8 mouse cellular contexts compared by ENCODE assay signal in the genomic region with DNA sequence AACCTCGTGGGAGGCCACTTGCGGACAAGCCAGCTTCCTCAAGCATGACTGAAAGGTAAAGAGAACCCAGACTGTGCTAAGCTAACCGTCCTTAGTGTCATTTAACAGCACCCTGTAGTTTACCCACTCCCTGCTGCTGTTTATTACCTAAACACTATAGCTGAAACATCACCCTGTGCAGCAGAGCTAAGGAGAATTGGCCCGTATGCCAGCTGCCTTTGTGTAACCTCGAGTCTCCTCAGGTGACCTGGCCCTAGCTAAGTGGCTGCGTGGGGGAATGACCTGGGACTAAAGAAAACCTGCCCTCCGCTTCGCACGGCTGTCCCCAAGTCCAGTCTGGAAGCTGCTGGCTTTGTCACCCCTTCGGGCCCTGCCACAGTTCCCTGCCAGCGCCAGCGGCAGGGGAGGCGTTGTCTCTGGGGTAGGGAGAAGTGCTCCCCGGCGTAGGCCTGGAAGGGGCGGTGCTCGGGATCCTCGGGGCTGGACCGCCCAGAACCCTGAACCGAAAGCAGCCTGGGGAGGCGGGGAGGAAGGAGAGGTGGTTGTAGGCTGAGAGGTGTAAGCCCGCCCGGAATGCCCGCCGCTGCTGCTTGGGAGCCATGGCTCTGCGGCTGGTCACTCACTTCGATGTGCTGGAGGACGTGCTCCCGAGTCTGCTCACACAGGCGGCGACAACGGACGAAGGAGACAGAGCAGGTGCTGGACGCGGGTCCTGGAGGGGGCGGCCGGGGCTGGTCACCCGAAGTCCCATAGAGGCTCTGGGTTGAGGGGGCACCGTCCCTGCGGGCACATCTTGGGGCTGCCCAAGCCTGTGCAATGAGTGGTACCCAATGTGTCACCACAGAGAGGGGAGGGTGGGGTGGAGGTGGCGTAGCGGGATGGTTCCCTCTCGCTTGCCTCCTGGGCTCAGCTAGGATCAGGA. TPM values are rescaled to one million over a fixed set of nuclear protein-coding genes. Genes with fewer than 3 reads are reported as not detected.
DNase-seq lines count a peak whose midpoint lies in the region; ATAC-seq and TF ChIP-seq lines count a peak whose summit lies in the region.

Gene Gsap (plus strand): TSS at position 492 of the 922 bp plus-strand sequence.

- H3K4me2 ChIP-seq in forebrain, embryonic 16.5 days (ENCODE audit: low read length) = peak within 1 kb of the TSS; percentile 60

- H3K27ac ChIP-seq in MEL (ENCODE audit: control insufficient read depth, low read depth, low read length) = no peak within 1 kb of the TSS
- peak within 1 kb of the TSS; percentile 28; the same call in 1 of the 2 replicates for H3K27ac ChIP-seq in forebrain, embryonic 16.5 days (ENCODE audit: low read length)

- TF ChIP-seq EP300 in MEL (IDR thresholded peaks at IDR 0.05; ENCODE audit: low read depth in 1 of 2, low read length in 2 of 2) = no peak

- H3K4me3 ChIP-seq in MEL (ENCODE audit: control insufficient read depth in 1 of 2, insufficient read depth in 1 of 2, low read depth in 2 of 2, low read length in 2 of 2) = peak within 1 kb of the TSS; percentile 74 to 77
- H3K4me3 ChIP-seq in forebrain, embryonic 16.5 days (replicated peaks; ENCODE audit: low read length) = peak within 1 kb of the TSS; percentile 65

- TF ChIP-seq POLR2A in MEL (IDR thresholded peaks at IDR 0.05; ENCODE audit: control insufficient read depth in 1 of 2, insufficient read depth in 1 of 2, low read depth in 1 of 2, low read length in 2 of 2, poor library complexity in 1 of 2) = 0 out of 4 replicates have a peak, but pooled peaks of 1 of the 2 experiments have one; percentile 17

- TF ChIP-seq RAD21 in MEL (IDR thresholded peaks at IDR 0.05; ENCODE audit: low read depth, low read length) = no peak

- H3K36me3 ChIP-seq in MEL (ENCODE audit: control insufficient read depth in 1 of 2, insufficient read depth in 2 of 2, low read length in 2 of 2) = no peaks in the 10 kb centered on the region
- no peaks in the 10 kb centered on the region for H3K36me3 ChIP-seq in forebrain, embryonic 16.5 days (ENCODE audit: control insufficient read depth, insufficient read depth)

- H3K79me2 ChIP-seq in MEL (ENCODE audit: control insufficient read depth, insufficient read depth, low read length, poor library complexity) = no peaks in the 10 kb centered on the region

- WGBS in forebrain, embryonic 16.5 days = 5% methylated on average over 43 of the region's 43 CpGs

- H3K4me1 ChIP-seq in MEL (ENCODE audit: control insufficient read depth in 1 of 2, insufficient read depth in 2 of 2, low read length in 2 of 2) = peaks cover 0 to 4% of the 10 kb centered on the region in 2 experiments; a peak in 1 of 4 replicates
- peaks cover 28% of the 10 kb centered on the region for H3K4me1 ChIP-seq in forebrain, embryonic 16.5 days (replicated peaks; ENCODE audit: control insufficient read depth, insufficient read depth, low read length)

- peak; percentile 80 for DNase-seq in MEL (ENCODE audit: low read depth, low spot score)
- peak; percentile 65 for DNase-seq in cerebellum, adult 11-12 months
- peak; percentile 69 for DNase-seq in heart, postnatal 4 days
- DNase-seq in layer of hippocampus, adult 9-11 months = peak; percentile 68
- DNase-seq in lung, postnatal 14 days = peak; percentile 83
- DNase-seq in ovary, postnatal 14 days (ENCODE audit: low spot score) = peak; percentile 46
- DNase-seq in thymus, postnatal 10 days (ENCODE audit: low spot score in 2 of 2) = peak; percentile 7 to 24

- no peaks in the 10 kb centered on the region for H3K27me3 ChIP-seq in MEL (ENCODE audit: control insufficient read depth in 1 of 2, insufficient read depth in 2 of 2, low read length in 2 of 2)
- no peaks in the 10 kb centered on the region for H3K27me3 ChIP-seq in forebrain, embryonic 16.5 days (replicated peaks; ENCODE audit: control insufficient read depth, insufficient read depth, low read length)

- 0 out of 6 replicates have a peak, but pooled peaks of 1 of the 3 experiments have one; percentile 7 for TF ChIP-seq CTCF in MEL (IDR thresholded peaks at IDR 0.05 in 2 of 3, conservative IDR thresholded peaks at IDR 0.05 in 1 of 3; ENCODE audit: control insufficient read depth in 1 of 3, insufficient read depth in 1 of 3, low read depth in 2 of 3, low read length in 3 of 3, poor library complexity in 1 of 3, severe bottlenecking in 1 of 3)

- peak within 1 kb of the TSS; percentile 50 for H3K9ac ChIP-seq in MEL (ENCODE audit: control insufficient read depth, low read depth, low read length, poor library complexity, severe bottlenecking)
- H3K9ac ChIP-seq in forebrain, embryonic 16.5 days (replicated peaks; ENCODE audit: low read depth, low read length) = peak within 1 kb of the TSS; percentile 84

- ATAC-seq in forebrain, embryonic 16.5 days = peak; percentile 89

- H3K9me3 ChIP-seq in MEL (replicated peaks; ENCODE audit: insufficient read depth, low read length) = no peaks in the 10 kb centered on the region
- H3K9me3 ChIP-seq in forebrain, embryonic 16.5 days (ENCODE audit: control insufficient read depth, low read length) = no peaks in the 10 kb centered on the region

TF ChIP-seq in MEL, 35 proteins besides CTCF, POLR2A, EP300 and RAD21:
- no peak for TF ChIP-seq TBP (IDR thresholded peaks at IDR 0.05; ENCODE audit: low read depth, low read length)
- no peak for TF ChIP-seq E2F4 (IDR thresholded peaks at IDR 0.05; ENCODE audit: borderline replicate concordance, low read depth, low read length)
- 0 out of 2 replicates have a peak, but pooled peaks have one; percentile 35 for TF ChIP-seq MAZ (IDR thresholded peaks at IDR 0.05; ENCODE audit: low read depth, low read length)
- TF ChIP-seq CHD2 (IDR thresholded peaks at IDR 0.05; ENCODE audit: low read length) = no peak
- TF ChIP-seq POLR2AphosphoS5 (IDR thresholded peaks at IDR 0.05; ENCODE audit: borderline replicate concordance, low read depth, low read length) = no peak
- TF ChIP-seq JUND (IDR thresholded peaks at IDR 0.05; ENCODE audit: low read depth, low read length) = no peak
- no peak for TF ChIP-seq HCFC1 (IDR thresholded peaks at IDR 0.05; ENCODE audit: low read depth, low read length)
- no peak for TF ChIP-seq TCF12 (IDR thresholded peaks at IDR 0.05; ENCODE audit: low read depth, low read length)
- 0 out of 2 replicates have a peak, but pooled peaks have one; percentile 72 for TF ChIP-seq UBTF (IDR thresholded peaks at IDR 0.05; ENCODE audit: borderline replicate concordance, insufficient read depth, low read depth, low read length)
- TF ChIP-seq SIN3A (IDR thresholded peaks at IDR 0.05; ENCODE audit: low read length) = no peak
- peak; percentile 22; the same call in 1 of the 2 replicates for TF ChIP-seq MXI1 (IDR thresholded peaks at IDR 0.05; ENCODE audit: low read depth, low read length)
- no peak for TF ChIP-seq MYC (IDR thresholded peaks at IDR 0.05; ENCODE audit: low read depth, low read length)
- TF ChIP-seq KAT2A (conservative IDR thresholded peaks at IDR 0.05; ENCODE audit: low read depth, low read length) = no peak
- TF ChIP-seq ZKSCAN1 (IDR thresholded peaks at IDR 0.05; ENCODE audit: low read depth, low read length) = no peak
- TF ChIP-seq MAFK (IDR thresholded peaks at IDR 0.05; ENCODE audit: borderline replicate concordance, low read depth, low read length) = no peak

RNA-seq across cellular contexts. Expression of gene Gsap, which starts in this region (rescaled TPM):
- 0.13 and 0.19 TPM in 2 replicates for total RNA-seq in MEL (2012; rRNA removed)
- polyA plus RNA-seq in MEL (2012; ENCODE audit: insufficient read depth in 1 of 2, insufficient read length in 2 of 2, low read depth in 1 of 2, low replicate concordance in 2 of 2, missing spikeins in 1 of 2) = under 1 TPM in 1 of 2 experiments, not detected in 1; 0.22 TPM
- polyA plus RNA-seq in forebrain, embryonic 16.5 days (2015; fragmentation: Nextera tagmentation; extraction: Ambion mirVana) = 11.2 and 11.9 TPM in 2 replicates
- total RNA-seq in heart, postnatal 4 days (2021) = 1 to 10 TPM; 4.1 to 5.7 TPM

Comparison
In these comparisons a context has a peak if more than half of its experiments do, and no peak if none do; other contexts are left out.
1. Peak in DNase-seq, H3K4me3 ChIP-seq and H3K9ac ChIP-seq in MEL; RNA of the gene not detected or under 1 TPM.
2. DNase-seq: peak in every context shown above with its lines; median percentile 83 in lung, postnatal 14 days; 80 in MEL; 69 in heart, postnatal 4 days; 68 in layer of hippocampus, adult 9-11 months; 65 in cerebellum, adult 11-12 months; 46 in ovary, postnatal 14 days; 16 in thymus, postnatal 10 days.